Mouse (Mus musculus) embryo, embryonic 10.5 days (tissue): Measurements from ENCODE around the gene Npc2.
A peak's percentile ranks its signal among the peaks of the same experiment; 100 is the strongest.

Experiments used
- DNase-seq: peaks from one replicate; pipeline ENCODE4 v3.0.0-alpha.2; 2015; ENCODE audit warnings: low spot score

Gene Npc2

GRCm38 (mm10) chr12:84728421-84728820 lies 44.5 kb downstream of the Npc2 start:
- DNase-seq = no peak

GRCm38 (mm10) chr12:84727434-84727833 lies 45.5 kb downstream of the Npc2 start:
- DNase-seq = no peak

- no peak for DNase-seq
Measured at GRCm38 (mm10) chr12:84726986-84727385, 46.0 kb downstream of the Npc2 start.

GRCm38 (mm10) chr12:84726391-84726790 lies 46.6 kb downstream of the Npc2 start:
- DNase-seq = no peak

- no peak for DNase-seq
Measured at GRCm38 (mm10) chr12:84718462-84719244, 54.3 kb downstream of the Npc2 start.

GRCm38 (mm10) chr12:84714578-84714977 lies 58.4 kb downstream of the Npc2 start:
- DNase-seq = no peak

GRCm38 (mm10) chr12:84709842-84710439 lies 63.0 kb downstream of the Npc2 start:
- peak; percentile 29 for DNase-seq

GRCm38 (mm10) chr12:84707804-84708203 lies 65.1 kb downstream of the Npc2 start:
- DNase-seq = no peak

GRCm38 (mm10) chr12:84706886-84707285 lies 66.1 kb downstream of the Npc2 start:
- no peak for DNase-seq
